In genomic region chr8:80814087-80814791, GRCm38 (mm10) we compare ENCODE assay signal across 9 mouse cellular contexts.
DNase-seq lines count a peak whose midpoint lies in the region; ATAC-seq lines count a peak whose summit lies in the region.
"Had no signal": no experiment of that assay in that cellular context is flagged by ENCODE, and none has a peak within 500 bp of the region (broad histone marks: within the 10 kb centered on the region; RNA-seq: fewer than 3 reads in every experiment).

No protein-coding gene starts in this region.

- H3K36me3 ChIP-seq in embryonic facial prominence, embryonic 13.5 days = no peaks in the 10 kb centered on the region
- H3K36me3 ChIP-seq in hindbrain, embryonic 12.5 days = no peaks in the 10 kb centered on the region
- H3K36me3 ChIP-seq in neural tube, embryonic 12.5 days = no peaks in the 10 kb centered on the region

- H3K27me3 ChIP-seq in embryonic facial prominence, embryonic 13.5 days = no peaks in the 10 kb centered on the region
- no peaks in the 10 kb centered on the region for H3K27me3 ChIP-seq in hindbrain, embryonic 12.5 days
- no peaks in the 10 kb centered on the region for H3K27me3 ChIP-seq in neural tube, embryonic 12.5 days (replicated peaks)

- H3K27ac ChIP-seq in embryonic facial prominence, embryonic 13.5 days = no peak overlapping the region
- no peak overlapping the region for H3K27ac ChIP-seq in hindbrain, embryonic 12.5 days
- no peak overlapping the region for H3K27ac ChIP-seq in neural tube, embryonic 12.5 days

- DNase-seq in heart, adult 18-20 months = peak; percentile 66 to 80
- no peak for DNase-seq in heart, postnatal 36 days
- no peak for DNase-seq in testis, postnatal 10 days (ENCODE audit: low spot score)
- DNase-seq in adrenal gland, postnatal 4 days (ENCODE audit: low spot score in 2 of 2) = no peak

- no peak overlapping the region for H3K4me2 ChIP-seq in embryonic facial prominence, embryonic 13.5 days
- no peak overlapping the region for H3K4me2 ChIP-seq in hindbrain, embryonic 12.5 days (replicated peaks)
- no peak overlapping the region for H3K4me2 ChIP-seq in neural tube, embryonic 12.5 days (replicated peaks)

- intact Hi-C loops in heart, postnatal 36 days (cut with DNase I) = loop anchor here (2.0 kb wide), 3 partner anchors 35 to 65 kb away; no protein-coding TSS in a partner anchor

- 0 out of 2 replicates have a peak, but pooled peaks have one; percentile 32 for ATAC-seq in embryonic facial prominence, embryonic 13.5 days (ENCODE audit: insufficient number of reproducible peaks, insufficient read depth, low FRiP score, low TSS enrichment, low read depth)
- peak; percentile 68 for ATAC-seq in hindbrain, embryonic 12.5 days (ENCODE audit: low FRiP score)
- peak; percentile 48 for ATAC-seq in neural tube, embryonic 12.5 days (ENCODE audit: low FRiP score, low read depth)
- no peak for ATAC-seq in megakaryocyte-erythroid progenitor cell, adult 5-6 weeks (replicated peaks; ENCODE audit: low FRiP score, low TSS enrichment, poor library complexity, severe bottlenecking)

- no peak overlapping the region for H3K9ac ChIP-seq in embryonic facial prominence, embryonic 13.5 days
- H3K9ac ChIP-seq in hindbrain, embryonic 12.5 days = no peak overlapping the region
- no peak overlapping the region for H3K9ac ChIP-seq in neural tube, embryonic 12.5 days

- no peak overlapping the region for H3K4me3 ChIP-seq in embryonic facial prominence, embryonic 13.5 days
- H3K4me3 ChIP-seq in hindbrain, embryonic 12.5 days = no peak overlapping the region
- H3K4me3 ChIP-seq in neural tube, embryonic 12.5 days = no peak overlapping the region
- H3K4me3 ChIP-seq: erythroblast, embryonic 14.5 days had no signal

- H3K9me3 ChIP-seq in embryonic facial prominence, embryonic 13.5 days = no peaks in the 10 kb centered on the region
- H3K9me3 ChIP-seq in hindbrain, embryonic 12.5 days (replicated peaks) = no peaks in the 10 kb centered on the region
- H3K9me3 ChIP-seq in neural tube, embryonic 12.5 days = no peaks in the 10 kb centered on the region

- WGBS in embryonic facial prominence, embryonic 13.5 days = 41% methylated on average over 13 of the region's 13 CpGs
- WGBS in hindbrain, embryonic 12.5 days = 45% methylated on average over 13 of the region's 13 CpGs
- 60% methylated on average over 13 of the region's 13 CpGs for WGBS in neural tube, embryonic 12.5 days

- peaks cover 30% of the 10 kb centered on the region for H3K4me1 ChIP-seq in embryonic facial prominence, embryonic 13.5 days
- peaks cover 15% of the 10 kb centered on the region; the same call in 1 of the 2 replicates for H3K4me1 ChIP-seq in hindbrain, embryonic 12.5 days
- H3K4me1 ChIP-seq in neural tube, embryonic 12.5 days = peaks cover 16% of the 10 kb centered on the region; the same call in 1 of the 2 replicates

Comparison
In these comparisons a context has a peak if more than half of its experiments do, and no peak if none do; other contexts are left out.
1. DNase-seq: peak in heart, adult 18-20 months (2 of 2); none in heart, postnatal 36 days (0 of 2), testis, postnatal 10 days (single experiment) and adrenal gland, postnatal 4 days (0 of 2).